Mouse (Mus musculus): ENCODE measurements around the gene Ackr2. TPM values are rescaled to one million over a fixed set of nuclear protein-coding genes. Genes with fewer than 3 reads are reported as not detected.

Ackr2 gene
- polyA plus RNA-seq, 1 experiment from 2014 or later = not detected

- no peak for ATAC-seq (ENCODE audit: insufficient number of reproducible peaks, insufficient read depth, low FRiP score, low TSS enrichment, low read depth)
- Histone ChIP-seq H3K27me3 (no peaks in the 10 kb centered on the region), H3K27ac (no peak overlapping the region), H3K4me1 (no peaks in the 10 kb centered on the region), H3K9ac (no peak overlapping the region), H3K36me3 (no peaks in the 10 kb centered on the region), H3K4me2 (no peak overlapping the region), H3K9me3 (no peaks in the 10 kb centered on the region), H3K4me3 (no peak overlapping the region)
- 80% methylated on average over 5 of the region's 5 CpGs for WGBS
Observed at GRCm38 (mm10) chr9:121869432-121869831, 28.7 kb upstream of the Ackr2 start.

DNA sequence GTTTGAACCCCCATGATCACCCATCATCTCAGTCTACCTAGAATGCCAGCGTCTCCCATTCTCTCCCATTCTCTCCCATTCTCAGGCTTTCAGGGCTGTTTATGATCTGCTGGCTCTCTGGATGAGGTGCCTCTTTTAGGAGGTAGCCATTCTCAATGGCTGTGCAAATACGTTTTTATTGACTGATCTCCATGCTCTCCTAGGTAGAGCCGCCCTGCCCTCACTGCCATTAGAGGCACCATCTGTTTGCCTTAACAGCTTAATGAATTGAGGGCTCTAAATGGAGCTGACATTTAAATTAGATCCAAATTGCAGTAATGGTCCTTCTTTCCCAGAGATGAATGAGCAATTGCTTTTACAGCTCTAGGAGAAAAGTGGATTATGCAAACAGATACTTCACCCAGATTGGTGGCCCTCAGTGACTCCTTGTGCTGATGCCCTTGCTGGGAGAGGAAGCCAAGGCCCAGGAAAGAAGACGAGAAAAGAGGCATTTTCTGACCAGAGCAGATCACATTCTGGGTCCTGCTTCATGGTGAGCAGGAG, 28.1 kb upstream of the Ackr2 start:
- no peaks in the 10 kb centered on the region for H3K9me3 ChIP-seq
- no peak overlapping the region for H3K4me3 ChIP-seq
- no peak overlapping the region for H3K9ac ChIP-seq
- 52% methylated on average over 4 of the region's 4 CpGs for WGBS
- no peaks in the 10 kb centered on the region for H3K4me1 ChIP-seq
- no peak for ATAC-seq (ENCODE audit: insufficient number of reproducible peaks, insufficient read depth, low FRiP score, low TSS enrichment, low read depth)
- H3K4me2 ChIP-seq = no peak overlapping the region
- no peak overlapping the region for H3K27ac ChIP-seq
- no peaks in the 10 kb centered on the region for H3K36me3 ChIP-seq
- no peaks in the 10 kb centered on the region for H3K27me3 ChIP-seq

DNA sequence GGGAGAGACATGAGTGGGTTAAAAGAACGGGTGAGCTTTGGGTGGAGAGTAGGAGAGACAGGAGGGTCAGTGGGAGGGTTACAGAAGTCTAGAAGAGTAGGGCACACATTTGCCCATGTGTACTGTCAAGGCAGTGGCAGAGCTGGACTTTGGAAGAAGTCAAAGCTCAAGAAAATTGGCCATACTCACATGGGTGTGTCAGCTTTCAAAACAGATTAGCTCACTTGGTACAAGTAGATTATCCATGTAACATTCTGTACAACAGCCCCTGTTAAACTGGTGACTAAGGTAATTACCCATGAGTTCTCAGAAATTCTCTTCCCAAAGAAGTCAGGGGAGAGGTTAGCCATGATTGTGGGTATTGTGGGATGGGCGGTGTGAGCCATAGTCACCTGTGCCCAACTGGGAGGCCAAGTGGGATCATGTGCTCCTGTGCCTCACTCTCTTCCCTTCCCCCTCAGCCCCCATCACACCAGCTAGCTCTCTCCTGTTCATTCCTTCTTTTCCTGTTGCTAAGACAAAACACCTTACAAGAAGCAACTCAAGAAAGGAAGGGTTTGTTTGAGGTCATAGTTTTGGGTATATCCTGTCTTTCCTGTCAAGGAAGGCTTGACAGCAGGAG, 26.0 kb upstream of the Ackr2 start:
- Histone ChIP-seq H3K4me1 (no peaks in the 10 kb centered on the region), H3K27ac (no peak overlapping the region), H3K36me3 (no peaks in the 10 kb centered on the region), H3K4me2 (no peak overlapping the region), H3K4me3 (no peak overlapping the region), H3K27me3 (no peaks in the 10 kb centered on the region), H3K9me3 (no peaks in the 10 kb centered on the region), H3K9ac (no peak overlapping the region)
- ATAC-seq (ENCODE audit: insufficient number of reproducible peaks, insufficient read depth, low FRiP score, low TSS enrichment, low read depth) = no peak
- WGBS = 83% methylated on average over 2 of the region's 2 CpGs

GRCm38 (mm10) chr9:121873578-121873977, 24.6 kb upstream of the Ackr2 start:
- H3K27me3 ChIP-seq = no peaks in the 10 kb centered on the region
- no peak overlapping the region for H3K4me2 ChIP-seq
- no peak overlapping the region for H3K4me3 ChIP-seq
- no peaks in the 10 kb centered on the region for H3K4me1 ChIP-seq
- H3K9me3 ChIP-seq = no peaks in the 10 kb centered on the region
- ATAC-seq (ENCODE audit: insufficient number of reproducible peaks, insufficient read depth, low FRiP score, low TSS enrichment, low read depth) = no peak
- H3K27ac ChIP-seq = no peak overlapping the region
- no peaks in the 10 kb centered on the region for H3K36me3 ChIP-seq
- no peak overlapping the region for H3K9ac ChIP-seq

DNA sequence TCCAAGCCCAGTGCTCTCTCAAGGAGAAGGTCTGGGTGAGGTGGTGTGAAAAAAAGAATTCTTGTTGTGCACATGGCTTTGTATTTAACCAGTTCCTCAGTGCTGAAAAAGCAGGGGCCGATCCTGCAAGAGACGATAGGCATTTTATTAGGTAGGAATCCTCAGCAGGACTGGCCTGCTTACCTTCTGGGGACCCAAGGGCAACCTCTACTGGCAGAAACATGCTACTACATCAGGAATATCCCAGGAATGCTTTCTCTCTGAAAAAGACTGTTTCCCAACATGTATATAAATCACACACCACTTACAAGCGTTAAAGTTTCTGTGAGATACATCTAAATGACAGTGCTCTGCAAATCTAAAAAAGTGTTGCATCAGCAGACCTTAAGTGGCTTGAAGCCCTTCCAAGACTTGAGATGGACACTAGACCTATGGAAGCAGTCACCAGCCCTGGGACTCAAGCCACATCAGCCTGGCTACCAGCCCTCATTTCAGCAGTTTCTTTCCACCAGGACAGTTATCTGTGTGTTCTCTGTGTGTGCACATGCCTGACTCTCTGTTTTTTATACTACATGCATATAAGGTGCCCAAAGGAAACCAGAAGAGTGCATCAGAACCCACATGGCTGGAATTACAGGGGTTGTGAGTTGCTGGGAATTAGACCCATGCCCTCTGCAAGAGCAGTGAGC, 21.0 kb upstream of the Ackr2 start:
- ATAC-seq (ENCODE audit: insufficient number of reproducible peaks, insufficient read depth, low FRiP score, low TSS enrichment, low read depth) = no peak
- H3K9ac ChIP-seq = 0 out of 2 replicates have a peak overlapping the region, but pooled peaks have one; percentile 28
- no peaks in the 10 kb centered on the region for H3K9me3 ChIP-seq
- H3K4me3 ChIP-seq = no peak overlapping the region
- H3K27ac ChIP-seq = no peak overlapping the region
- no peaks in the 10 kb centered on the region for H3K36me3 ChIP-seq
- H3K4me2 ChIP-seq = no peak overlapping the region
- WGBS = 18% methylated on average over 3 of the region's 3 CpGs
- 0 out of 2 replicates have a peak, but pooled peaks cover 3% of the 10 kb centered on the region for H3K4me1 ChIP-seq
- no peaks in the 10 kb centered on the region for H3K27me3 ChIP-seq

DNA sequence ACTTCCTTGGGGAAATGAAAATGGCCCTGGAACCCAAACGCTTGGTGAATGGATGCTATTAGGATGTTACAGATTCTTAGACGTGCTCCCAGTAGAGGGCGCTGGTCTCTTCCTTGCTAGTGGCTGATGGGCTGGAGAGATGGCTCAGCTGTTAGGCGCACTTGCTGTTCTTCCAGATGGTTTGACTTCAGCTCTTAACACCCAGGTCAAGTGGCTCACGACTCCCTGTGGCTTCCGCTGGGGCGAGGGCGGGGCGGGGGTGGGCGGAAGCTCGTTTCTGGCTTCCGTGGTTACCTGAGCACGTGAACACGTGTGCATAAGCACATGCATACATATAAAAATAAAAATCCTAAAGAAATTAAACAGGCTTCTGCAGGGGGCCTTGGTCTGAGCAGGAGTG, 17.3 kb upstream of the Ackr2 start:
- Histone ChIP-seq H3K36me3 (no peaks in the 10 kb centered on the region), H3K9ac (no peak overlapping the region), H3K27me3 (no peaks in the 10 kb centered on the region), H3K4me1 (0 out of 2 replicates have a peak, but pooled peaks cover 3% of the 10 kb centered on the region), H3K9me3 (no peaks in the 10 kb centered on the region), H3K4me3 (no peak overlapping the region), H3K4me2 (peak overlapping the region; percentile 38), H3K27ac (no peak overlapping the region)
- 29% methylated on average over 14 of the region's 14 CpGs for WGBS
- no peak for ATAC-seq (ENCODE audit: insufficient number of reproducible peaks, insufficient read depth, low FRiP score, low TSS enrichment, low read depth)

- Histone ChIP-seq H3K4me3 (no peak overlapping the region), H3K4me2 (peak overlapping the region; percentile 38; the same call in 1 of the 2 replicates), H3K36me3 (no peaks in the 10 kb centered on the region), H3K9me3 (no peaks in the 10 kb centered on the region), H3K27ac (no peak overlapping the region), H3K9ac (no peak overlapping the region), H3K4me1 (0 out of 2 replicates have a peak, but pooled peaks cover 3% of the 10 kb centered on the region), H3K27me3 (no peaks in the 10 kb centered on the region)
- 71% methylated on average over 6 of the region's 6 CpGs for WGBS
- ATAC-seq (ENCODE audit: insufficient number of reproducible peaks, insufficient read depth, low FRiP score, low TSS enrichment, low read depth) = no peak
Observed at GRCm38 (mm10) chr9:121881301-121881700, 16.9 kb upstream of the Ackr2 start.

- H3K27me3 ChIP-seq = no peaks in the 10 kb centered on the region
- ATAC-seq (ENCODE audit: insufficient number of reproducible peaks, insufficient read depth, low FRiP score, low TSS enrichment, low read depth) = no peak
- no peaks in the 10 kb centered on the region for H3K36me3 ChIP-seq
- H3K4me2 ChIP-seq = no peak overlapping the region
- H3K27ac ChIP-seq = no peak overlapping the region
- WGBS = 56% methylated on average over 7 of the region's 7 CpGs
- H3K9ac ChIP-seq = no peak overlapping the region
- no peak overlapping the region for H3K4me3 ChIP-seq
- H3K4me1 ChIP-seq = 0 out of 2 replicates have a peak, but pooled peaks cover 3% of the 10 kb centered on the region
- H3K9me3 ChIP-seq = no peaks in the 10 kb centered on the region
Observed at GRCm38 (mm10) chr9:121882015-121882457, 16.1 kb upstream of the Ackr2 start.

GRCm38 (mm10) chr9:121889927-121890440, 8.2 kb upstream of the Ackr2 start:
- no peak overlapping the region; the same call in 1 of the 2 replicates for H3K9ac ChIP-seq
- H3K27me3 ChIP-seq = no peaks in the 10 kb centered on the region
- no peak for ATAC-seq (ENCODE audit: insufficient number of reproducible peaks, insufficient read depth, low FRiP score, low TSS enrichment, low read depth)
- H3K4me3 ChIP-seq = no peak overlapping the region
- no peaks in the 10 kb centered on the region for H3K36me3 ChIP-seq
- peaks cover 8% of the 10 kb centered on the region for H3K4me1 ChIP-seq
- H3K27ac ChIP-seq = no peak overlapping the region
- peak overlapping the region; percentile 41 for H3K4me2 ChIP-seq
- no peaks in the 10 kb centered on the region for H3K9me3 ChIP-seq
- 68% methylated on average over 4 of the region's 4 CpGs for WGBS

- no peak for ATAC-seq (ENCODE audit: insufficient number of reproducible peaks, insufficient read depth, low FRiP score, low TSS enrichment, low read depth)
- no peaks in the 10 kb centered on the region for H3K27me3 ChIP-seq
- H3K4me3 ChIP-seq = no peak overlapping the region
- no peak overlapping the region for H3K27ac ChIP-seq
- 30% methylated on average over 18 of the region's 18 CpGs for WGBS
- no peaks in the 10 kb centered on the region for H3K36me3 ChIP-seq
- peaks cover 8% of the 10 kb centered on the region for H3K4me1 ChIP-seq
- no peak overlapping the region; the same call in 1 of the 2 replicates for H3K9ac ChIP-seq
- H3K4me2 ChIP-seq = peak overlapping the region; percentile 41
- H3K9me3 ChIP-seq = no peaks in the 10 kb centered on the region
Observed at GRCm38 (mm10) chr9:121890441-121890941, 7.7 kb upstream of the Ackr2 start.

DNA sequence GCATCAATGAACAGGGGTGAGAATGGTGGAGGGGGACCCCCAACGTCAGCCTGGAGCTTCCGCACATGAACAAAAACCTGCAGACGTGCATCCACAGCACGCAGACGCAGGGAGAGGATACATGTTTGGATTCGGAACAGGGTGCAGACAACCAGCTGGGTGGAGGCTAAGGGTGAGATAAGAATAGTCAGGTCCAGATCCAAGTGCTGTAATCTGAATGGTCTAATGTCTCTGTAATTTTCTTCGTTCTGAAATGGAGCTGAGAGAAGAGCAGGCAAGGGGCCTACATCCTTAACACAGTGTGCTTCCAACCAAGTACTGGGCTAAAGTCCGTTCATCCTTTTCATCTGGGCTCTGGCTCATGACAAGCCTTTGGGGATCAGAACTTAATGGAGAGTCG, 6.9 kb upstream of the Ackr2 start:
- Histone ChIP-seq H3K27me3 (no peaks in the 10 kb centered on the region), H3K4me3 (no peak overlapping the region), H3K36me3 (no peaks in the 10 kb centered on the region), H3K4me1 (peaks cover 8% of the 10 kb centered on the region), H3K4me2 (no peak overlapping the region), H3K9me3 (no peaks in the 10 kb centered on the region), H3K9ac (no peak overlapping the region), H3K27ac (no peak overlapping the region)
- ATAC-seq (ENCODE audit: insufficient number of reproducible peaks, insufficient read depth, low FRiP score, low TSS enrichment, low read depth) = no peak
- WGBS = 86% methylated on average over 9 of the region's 9 CpGs

All from embryonic facial prominence, embryonic 13.5 days (tissue).